Mouse (Mus musculus) spleen, adult 12 weeks (tissue): ENCODE data around the gene Zfp867.
A peak's percentile ranks its signal among the peaks of the same experiment; 100 is the strongest.

Experiments
- DNase-seq: peaks from one replicate; pipeline ENCODE4 v3.0.0; 2022; ENCODE audit warnings: low spot score

Gene Zfp867

GRCm38 (mm10) chr11:59472326-59472677, at the start of gene Zfp867:
Zfp867 (minus strand) TSS chr11:59472474.
- peak; percentile 70 for DNase-seq

- DNase-seq: no peak
These were observed 47.6 kb upstream of the Zfp867 start for GRCm38 (mm10) chr11:59519741-59520495.

GRCm38 (mm10) chr11:59518226-59518625, 46.0 kb upstream of the Zfp867 start:
- DNase-seq: no peak

- no peak for DNase-seq
These were observed 45.2 kb upstream of the Zfp867 start for GRCm38 (mm10) chr11:59517441-59517840.

GRCm38 (mm10) chr11:59514789-59515188, 42.5 kb upstream of the Zfp867 start:
- no peak for DNase-seq

GRCm38 (mm10) chr11:59514381-59514780, 42.1 kb upstream of the Zfp867 start:
- no peak for DNase-seq

- DNase-seq: no peak
These were observed 41.3 kb upstream of the Zfp867 start for GRCm38 (mm10) chr11:59513556-59513955.

GRCm38 (mm10) chr11:59512733-59513132, 40.5 kb upstream of the Zfp867 start:
- no peak for DNase-seq

GRCm38 (mm10) chr11:59511558-59511957, 39.3 kb upstream of the Zfp867 start:
- DNase-seq: no peak

GRCm38 (mm10) chr11:59506713-59507074, 34.4 kb upstream of the Zfp867 start:
- no peak for DNase-seq

GRCm38 (mm10) chr11:59505839-59506712, 33.8 kb upstream of the Zfp867 start:
- peak; percentile 52 for DNase-seq

GRCm38 (mm10) chr11:59505351-59505838, 33.1 kb upstream of the Zfp867 start:
- DNase-seq: peak; percentile 14

- DNase-seq: no peak
These were observed 29.9 kb upstream of the Zfp867 start for GRCm38 (mm10) chr11:59501978-59502700.

GRCm38 (mm10) chr11:59497747-59498146, 25.5 kb upstream of the Zfp867 start:
- DNase-seq: no peak

GRCm38 (mm10) chr11:59496672-59497310, 24.5 kb upstream of the Zfp867 start:
- no peak for DNase-seq

GRCm38 (mm10) chr11:59486222-59486621, 13.9 kb upstream of the Zfp867 start:
- no peak for DNase-seq

- no peak for DNase-seq
These were observed 13.4 kb upstream of the Zfp867 start for GRCm38 (mm10) chr11:59485641-59486040.

GRCm38 (mm10) chr11:59483212-59483611, 10.9 kb upstream of the Zfp867 start:
- no peak for DNase-seq

GRCm38 (mm10) chr11:59477240-59477639, 5.0 kb upstream of the Zfp867 start:
- no peak for DNase-seq

GRCm38 (mm10) chr11:59471413-59472325, 605 bp downstream of the Zfp867 start:
- DNase-seq: no peak

GRCm38 (mm10) chr11:59460459-59460858, 11.8 kb downstream of the Zfp867 start:
- DNase-seq: no peak
